Mouse (Mus musculus) kidney, adult 2 months (tissue): ENCODE measurements around the gene Vopp1.

Source experiments
- CTCF ChIP-seq: fragments of 200-500 bp; conservative IDR thresholded peaks from 2 replicates; pipeline ENCODE4 v1.5.1; 2011; ENCODE audit warnings: low read depth, mild to moderate bottlenecking, control low read depth, low read length, moderate library complexity, mixed read lengths; ENCODE audit not compliant: insufficient read depth, insufficient read length
- POLR2A ChIP-seq: fragments of 200-500 bp; IDR thresholded peaks from one replicate; pipeline ENCODE4 v1.6.1; 2011; ENCODE audit warnings: low read depth, low read length, control low read depth

DNA sequence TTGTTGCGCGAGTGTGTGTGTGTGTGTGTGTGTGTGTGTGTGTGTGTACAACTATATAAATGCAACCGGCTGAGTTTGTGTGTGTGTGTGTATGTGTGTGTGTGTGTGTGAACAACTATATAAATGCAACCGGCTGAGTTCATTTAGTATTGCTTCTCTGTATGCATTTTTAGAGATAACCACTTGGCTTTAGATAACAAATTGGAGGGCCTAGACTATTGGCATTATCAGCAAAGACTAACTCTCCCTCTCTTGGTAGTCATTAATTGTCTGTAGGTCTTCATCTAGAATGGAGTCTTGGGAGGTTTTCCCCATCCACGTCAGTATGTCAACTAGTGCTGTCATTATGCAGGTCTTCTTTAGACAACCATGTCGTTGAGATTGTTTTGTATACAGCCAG lies 37.6 kb downstream of the Vopp1 start:
- TF ChIP-seq POLR2A (no peak), CTCF (no peak)
